Mouse (Mus musculus): ENCODE data around the gene Rsph10b. TPM values are rescaled to one million over a fixed set of nuclear protein-coding genes. Genes with fewer than 3 reads are reported as not detected.

Rsph10b gene
- polyA plus RNA-seq, 1 experiment, result not detected

DNA sequence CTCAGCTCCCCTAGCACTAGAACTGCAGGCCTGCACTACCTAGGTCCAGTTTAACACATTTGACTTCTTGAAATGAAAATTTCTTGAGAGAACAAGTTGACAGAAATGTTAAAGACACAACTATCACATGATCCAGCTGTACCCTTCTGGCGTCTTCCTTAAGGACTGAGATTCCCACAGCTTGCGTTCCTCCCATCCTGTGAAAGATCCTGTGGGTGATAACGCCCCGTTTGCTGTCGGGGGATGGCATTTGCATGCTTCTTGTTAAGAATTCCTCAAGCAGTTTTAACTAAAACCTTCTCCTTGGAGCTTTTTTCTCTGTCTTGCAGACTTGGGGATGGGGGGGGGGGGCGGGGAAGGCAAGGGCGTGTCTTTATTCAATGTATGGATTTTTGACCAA is 101.7 kb downstream of the Rsph10b start:
- Histone ChIP-seq H3ac (ENCODE audit: control insufficient read depth, insufficient read length) (no peak overlapping the region), H3K27me3 (ENCODE audit: control insufficient read depth, insufficient read depth, insufficient read length) (peaks cover 11% of the 10 kb centered on the region), H3K4me2 (ENCODE audit: low read depth) (no peak overlapping the region), H3K4me3 (no peak overlapping the region), H3K79me2 (ENCODE audit: control insufficient read depth, insufficient read depth) (no peaks in the 10 kb centered on the region), H3K36me3 (ENCODE audit: control insufficient read depth, insufficient read depth) (no peaks in the 10 kb centered on the region)
- TF ChIP-seq POLR2A (IDR thresholded peaks at IDR 0.05; ENCODE audit: insufficient read length, low read depth) (no peak), E2F4 (IDR thresholded peaks at IDR 0.05; ENCODE audit: insufficient read depth) (no peak), MYOD1 (IDR thresholded peaks at IDR 0.05; ENCODE audit: control insufficient read depth in 1 of 3, insufficient read length in 2 of 3, low read depth in 2 of 3) (no peak), POLR2AphosphoS2 (IDR thresholded peaks at IDR 0.05; ENCODE audit: insufficient read length, low read depth) (no peak), USF1 (IDR thresholded peaks at IDR 0.05; ENCODE audit: low read depth) (no peak), MYOG (IDR thresholded peaks at IDR 0.05; ENCODE audit: control insufficient read depth in 1 of 3, insufficient read depth in 1 of 3, insufficient read length in 2 of 3, low read depth in 2 of 3) (no peak), TCF3 (IDR thresholded peaks at IDR 0.05; ENCODE audit: insufficient read length, low read depth) (no peak), SRF (IDR thresholded peaks at IDR 0.05; ENCODE audit: control insufficient read depth, insufficient read length, low read depth) (no peak), MAX (IDR thresholded peaks at IDR 0.05; ENCODE audit: low read depth) (no peak), REST (IDR thresholded peaks at IDR 0.05; ENCODE audit: insufficient read depth, insufficient read length) (no peak), TCF12 (IDR thresholded peaks at IDR 0.05; ENCODE audit: insufficient read depth, poor library complexity, severe bottlenecking) (no peak)

Other genes with a start within 250 kb of the Rsph10b start
- 4.1 TPM for gene Usp42, start 200.8 kb upstream of the Rsph10b start, polyA plus RNA-seq (2012; fragmentation: generic; extraction: Trizol)
- gene Eif2ak1, start 115.2 kb upstream of the Rsph10b start, polyA plus RNA-seq (2012; fragmentation: generic; extraction: Trizol), result 17.0 TPM
- gene Ankrd61, start 35.4 kb upstream of the Rsph10b start, polyA plus RNA-seq (2012; fragmentation: generic; extraction: Trizol), result 0.25 TPM
- gene Aimp2, start 23.2 kb upstream of the Rsph10b start, polyA plus RNA-seq (2012; fragmentation: generic; extraction: Trizol), result 109 TPM
- gene Pms2, start 23.1 kb upstream of the Rsph10b start, polyA plus RNA-seq (2012; fragmentation: generic; extraction: Trizol), result 2.5 TPM
- gene Gm42421, start 4.9 kb upstream of the Rsph10b start, polyA plus RNA-seq (2012; fragmentation: generic; extraction: Trizol), result 0.08 TPM
- 31.0 TPM for gene Ccz1, start 81.8 kb downstream of the Rsph10b start, polyA plus RNA-seq (2012; fragmentation: generic; extraction: Trizol)
- gene Ocm, start 93.6 kb downstream of the Rsph10b start, polyA plus RNA-seq (2012; fragmentation: generic; extraction: Trizol), result not detected
- gene Lmtk2, start 167.4 kb downstream of the Rsph10b start, polyA plus RNA-seq (2012; fragmentation: generic; extraction: Trizol), result 4.7 TPM

All from myocyte (in vitro differentiated cells).